Mouse (Mus musculus): ENCODE measurements at regions not wholly inside any gene's neighbourhood (a gene's known extent, or its start where the extent isn't known, plus 50 kb on each side); places are given as distances from the start of the nearest gene placed in this dataset.

GRCm38 (mm10) chr1:105107257-105107656, 249.3 kb downstream of the Rnf152 start:
- TF ChIP-seq CTCF (IDR thresholded peaks at IDR 0.05; ENCODE audit: low read depth, low read length) (no peak), POLR2AphosphoS5 (IDR thresholded peaks at IDR 0.05; ENCODE audit: insufficient replicate concordance, low read depth, low read length) (no peak)
